Mouse (Mus musculus) erythroblast, embryonic 14.5 days (primary cell): ENCODE data around the gene Fam160a1. TPM values are rescaled to one million over a fixed set of nuclear protein-coding genes. Genes with fewer than 3 reads are reported as not detected.

Source experiments
- H3K27me3 ChIP-seq: 2 replicates; pipeline ENCODE4 v1.6.1; 2012; ENCODE audit warnings: inconsistent platforms; ENCODE audit not compliant: control insufficient read depth
- H3K36me3 ChIP-seq: 2 replicates; pipeline ENCODE4 v1.6.1; 2012; ENCODE audit warnings: mild to moderate bottlenecking, inconsistent platforms; ENCODE audit not compliant: control insufficient read depth
- H3K4me1 ChIP-seq: 2 replicates; pipeline ENCODE4 v1.6.1; 2012; ENCODE audit warnings: inconsistent platforms; ENCODE audit not compliant: control insufficient read depth
- H3K4me3 ChIP-seq: replicated peaks from 2 replicates; pipeline ENCODE3; 2012; ENCODE audit warnings: moderate library complexity, mild to moderate bottlenecking, inconsistent platforms
- H3K9me3 ChIP-seq: 2 replicates; pipeline ENCODE4 v1.6.1; 2012; ENCODE audit warnings: low read length, inconsistent platforms, mixed read lengths; ENCODE audit not compliant: control insufficient read depth
- GATA1 ChIP-seq: IDR thresholded peaks from 2 replicates; pipeline ENCODE4 v1.6.1; 2012; ENCODE audit warnings: low read length, inconsistent platforms, mixed read lengths
- TAL1 ChIP-seq: IDR thresholded peaks from 3 replicates; pipeline ENCODE4 v1.6.1; 2012; ENCODE audit warnings: low read length, inconsistent platforms, mixed read lengths
- polyA plus RNA-seq: library from polyadenylated mRNA; stranded (reverse); fragments of >175 nt; gene quantifications from 2 replicates; pipeline ENCODE4 v1.2.3, GENCODE M21; 2012

The Fam160a1 gene
- polyA plus RNA-seq, 1 experiment: 0.07 TPM

GRCm38 (mm10) chr3:85644814-85645213, 172.3 kb downstream of the Fam160a1 start:
- Histone ChIP-seq H3K27me3 (no peaks in the 10 kb centered on the region), H3K9me3 (no peaks in the 10 kb centered on the region), H3K4me3 (no peak overlapping the region), H3K4me1 (no peaks in the 10 kb centered on the region), H3K36me3 (peaks cover 4% of the 10 kb centered on the region)
- TF ChIP-seq GATA1 (no peak), TAL1 (no peak)

- TF ChIP-seq GATA1 (no peak), TAL1 (no peak)
- Histone ChIP-seq H3K4me1 (no peaks in the 10 kb centered on the region), H3K9me3 (no peaks in the 10 kb centered on the region), H3K4me3 (no peak overlapping the region), H3K27me3 (no peaks in the 10 kb centered on the region), H3K36me3 (peaks cover 10% of the 10 kb centered on the region)
These were observed 175.3 kb downstream of the Fam160a1 start for GRCm38 (mm10) chr3:85641751-85642150.

GRCm38 (mm10) chr3:85636716-85637447, 180.2 kb downstream of the Fam160a1 start:
- no peak overlapping the region for H3K4me3 ChIP-seq
- TF ChIP-seq TAL1 (no peak), GATA1 (no peak)
- peaks cover 10% of the 10 kb centered on the region for H3K36me3 ChIP-seq

GRCm38 (mm10) chr3:85635591-85635990, 181.5 kb downstream of the Fam160a1 start:
- no peaks in the 10 kb centered on the region for H3K4me1 ChIP-seq
- TF ChIP-seq TAL1 (no peak), GATA1 (no peak)
- H3K4me3 ChIP-seq: no peak overlapping the region
- no peaks in the 10 kb centered on the region for H3K27me3 ChIP-seq
- H3K36me3 ChIP-seq: peaks cover 10% of the 10 kb centered on the region
- H3K9me3 ChIP-seq: no peaks in the 10 kb centered on the region

More at GRCm38 (mm10) chr3:85636716-85637447, 180.2 kb downstream of the Fam160a1 start:
- H3K27me3 ChIP-seq: no peaks in the 10 kb centered on the region
- no peaks in the 10 kb centered on the region for H3K9me3 ChIP-seq
- no peaks in the 10 kb centered on the region for H3K4me1 ChIP-seq

- H3K9me3 ChIP-seq: no peaks in the 10 kb centered on the region
- H3K36me3 ChIP-seq: peaks cover 10% of the 10 kb centered on the region
- TF ChIP-seq TAL1 (no peak), GATA1 (no peak)
- no peaks in the 10 kb centered on the region for H3K27me3 ChIP-seq
- no peak overlapping the region for H3K4me3 ChIP-seq
- H3K4me1 ChIP-seq: no peaks in the 10 kb centered on the region
These were observed 182.0 kb downstream of the Fam160a1 start for GRCm38 (mm10) chr3:85635126-85635419.

- Histone ChIP-seq H3K36me3 (peaks cover 10% of the 10 kb centered on the region), H3K27me3 (no peaks in the 10 kb centered on the region), H3K4me3 (no peak overlapping the region), H3K4me1 (no peaks in the 10 kb centered on the region), H3K9me3 (no peaks in the 10 kb centered on the region)
- TF ChIP-seq TAL1 (no peak), GATA1 (no peak)
These were observed 182.5 kb downstream of the Fam160a1 start for GRCm38 (mm10) chr3:85634389-85635125.

- H3K27me3 ChIP-seq: no peaks in the 10 kb centered on the region
- H3K4me1 ChIP-seq: no peaks in the 10 kb centered on the region
- H3K36me3 ChIP-seq: peaks cover 10% of the 10 kb centered on the region
- no peak overlapping the region for H3K4me3 ChIP-seq
- TF ChIP-seq TAL1 (no peak), GATA1 (no peak)
- no peaks in the 10 kb centered on the region for H3K9me3 ChIP-seq
These were observed 183.4 kb downstream of the Fam160a1 start for GRCm38 (mm10) chr3:85633733-85634132.

GRCm38 (mm10) chr3:85629895-85630510, 187.1 kb downstream of the Fam160a1 start:
- Histone ChIP-seq H3K27me3 (no peaks in the 10 kb centered on the region), H3K4me3 (no peak overlapping the region), H3K9me3 (no peaks in the 10 kb centered on the region), H3K4me1 (no peaks in the 10 kb centered on the region), H3K36me3 (peaks cover 2% of the 10 kb centered on the region)
- no peak for TF ChIP-seq TAL1

- Histone ChIP-seq H3K4me3 (no peak overlapping the region), H3K27me3 (no peaks in the 10 kb centered on the region), H3K4me1 (peaks cover 6% of the 10 kb centered on the region), H3K36me3 (peaks cover 22% of the 10 kb centered on the region), H3K9me3 (no peaks in the 10 kb centered on the region)
- TF ChIP-seq GATA1 (no peak), TAL1 (no peak)
These were observed 197.3 kb downstream of the Fam160a1 start for GRCm38 (mm10) chr3:85619751-85620150.
